Mouse (Mus musculus): ENCODE data around the gene Zfp536.
A peak's percentile ranks its signal among the peaks of the same experiment; 100 is the strongest.

Gene Zfp536

GRCm38 (mm10) chr7:37439117-37439844 is 334.2 kb downstream of the Zfp536 start:
- DNase-seq: peak; percentile 39

- DNase-seq: no peak
These were observed 335.6 kb downstream of the Zfp536 start for GRCm38 (mm10) chr7:37437887-37438286.

GRCm38 (mm10) chr7:37433156-37433555 is 340.3 kb downstream of the Zfp536 start:
- DNase-seq: peak; percentile 88

GRCm38 (mm10) chr7:37431471-37431870 is 342.0 kb downstream of the Zfp536 start:
- peak; percentile 12 for DNase-seq

- no peak for DNase-seq
These were observed 347.4 kb downstream of the Zfp536 start for GRCm38 (mm10) chr7:37426061-37426460.

GRCm38 (mm10) chr7:37422966-37423365 is 350.5 kb downstream of the Zfp536 start:
- DNase-seq: no peak

Measured in thymus, postnatal 14 days (tissue).